Mouse (Mus musculus) cerebral cortex, adult 2 months (tissue): ENCODE results near the gene S1pr2.

ENCODE experiments used
- WGBS: fragments of 180-500 bp; shearing (Covaris S2); methylation state at CpG from one replicate; pipeline ENCODE4 v1.1.7; 2018; 5-methylcytosine and 5-hydroxymethylcytosine counted together

Gene S1pr2

GRCm38 (mm10) chr9:20976216-20976960, at the start of gene S1pr2:
Gene S1pr2, minus strand, starts transcription at chr9:20976781.
- under 1% methylated on average over 47 of the region's 47 CpGs for WGBS

GRCm38 (mm10) chr9:21025258-21025810, 48.8 kb upstream of the S1pr2 start:
- WGBS = 82% methylated on average over 19 of the region's 19 CpGs

GRCm38 (mm10) chr9:21022726-21023125, 46.1 kb upstream of the S1pr2 start:
- 85% methylated on average over 1 of the region's 1 CpGs for WGBS

- WGBS = 64% methylated on average over 6 of the region's 6 CpGs
These were observed 45.7 kb upstream of the S1pr2 start for GRCm38 (mm10) chr9:21022288-21022687.

- WGBS = 89% methylated on average over 3 of the region's 3 CpGs
These were observed 44.8 kb upstream of the S1pr2 start for GRCm38 (mm10) chr9:21021363-21021762.

GRCm38 (mm10) chr9:21018600-21018999, 42.0 kb upstream of the S1pr2 start:
- WGBS = 88% methylated on average over 2 of the region's 2 CpGs

GRCm38 (mm10) chr9:21017177-21017575, 40.6 kb upstream of the S1pr2 start:
- 40% methylated on average over 4 of the region's 4 CpGs for WGBS

GRCm38 (mm10) chr9:21016331-21017176, 40.0 kb upstream of the S1pr2 start:
- whole genome bisulfite sequencing = 11% methylated on average over 17 of the region's 17 CpGs

GRCm38 (mm10) chr9:21015571-21016130, 39.1 kb upstream of the S1pr2 start, which contains the start of gene Icam1:
Gene Icam1, plus strand, starts transcription at chr9:21015985.
- WGBS = 2% methylated on average over 30 of the region's 30 CpGs

- 16% methylated on average over 29 of the region's 29 CpGs for WGBS
These were observed 38.4 kb upstream of the S1pr2 start for GRCm38 (mm10) chr9:21014691-21015570.

- WGBS = 58% methylated on average over 1 of the region's 1 CpGs
These were observed 35.8 kb upstream of the S1pr2 start for GRCm38 (mm10) chr9:21012368-21012767.

GRCm38 (mm10) chr9:21011846-21012312, 35.3 kb upstream of the S1pr2 start:
- WGBS = 31% methylated on average over 5 of the region's 5 CpGs

GRCm38 (mm10) chr9:21010939-21011541, 34.5 kb upstream of the S1pr2 start:
- WGBS = 70% methylated on average over 9 of the region's 9 CpGs

- WGBS = 33% methylated on average over 2 of the region's 2 CpGs
These were observed 33.8 kb upstream of the S1pr2 start for GRCm38 (mm10) chr9:21010362-21010761.

- 79% methylated on average over 7 of the region's 7 CpGs for WGBS
These were observed 31.4 kb upstream of the S1pr2 start for GRCm38 (mm10) chr9:21008007-21008406.

- 92% methylated on average over 10 of the region's 10 CpGs for WGBS
These were observed 30.9 kb upstream of the S1pr2 start for GRCm38 (mm10) chr9:21007313-21007952.

GRCm38 (mm10) chr9:21002627-21003551, 26.3 kb upstream of the S1pr2 start, which contains the start of gene Mrpl4:
Gene Mrpl4, plus strand, starts transcription at chr9:21002738.
- under 1% methylated on average over 72 of the region's 72 CpGs for WGBS

GRCm38 (mm10) chr9:21002270-21002626, 25.7 kb upstream of the S1pr2 start:
- WGBS = 11% methylated on average over 7 of the region's 7 CpGs

- 54% methylated on average over 6 of the region's 6 CpGs for WGBS
These were observed 25.1 kb upstream of the S1pr2 start for GRCm38 (mm10) chr9:21001651-21002200.
